Mouse (Mus musculus) stomach, postnatal 0 days (tissue): ENCODE measurements around the gene Gfm1.
A peak's percentile ranks its signal among the peaks of the same experiment; 100 is the strongest.

Experiments used
- CTCF ChIP-seq: IDR thresholded peaks from 2 replicates; pipeline ENCODE4 v1.5.1; 2016; ENCODE audit warnings: antibody characterized with exemption, low read depth, mild to moderate bottlenecking, moderate library complexity
- EP300 ChIP-seq: optimal IDR thresholded peaks from 2 replicates; pipeline ENCODE3; 2016; ENCODE audit warnings: antibody characterized with exemption

DNA sequence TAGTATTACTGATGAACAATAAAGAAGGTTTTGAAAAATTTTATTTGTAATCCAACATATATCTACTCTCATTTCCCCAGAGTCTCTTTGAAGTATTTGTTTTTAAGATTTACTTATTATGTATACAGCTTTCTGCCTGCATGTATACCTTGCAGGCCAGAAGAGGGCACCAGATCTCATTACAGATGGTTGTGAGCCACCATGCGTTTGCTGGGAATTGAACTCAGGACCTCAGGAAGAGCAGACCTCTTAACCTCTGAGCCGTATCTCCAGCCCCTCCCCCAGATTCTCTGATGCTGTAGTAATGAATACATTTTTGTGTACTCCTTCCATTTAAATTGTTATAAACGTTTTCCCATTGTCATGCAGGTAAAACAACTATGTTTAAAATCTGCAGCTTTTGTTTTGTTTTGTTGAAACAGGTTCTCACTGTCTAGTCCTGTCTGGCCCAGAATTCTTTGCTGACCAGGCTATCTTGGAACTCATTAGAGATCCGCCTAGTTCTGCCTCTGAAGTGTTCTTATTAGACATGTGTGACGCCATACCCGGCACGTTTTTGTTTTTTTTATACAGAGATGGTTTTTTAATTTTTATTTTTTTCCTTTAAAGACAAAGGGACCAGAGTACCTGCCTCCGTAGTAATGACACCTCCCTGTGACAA is 428 bp upstream of the Gfm1 start:
- TF ChIP-seq CTCF (peak; percentile 30; the same call in 1 of the 2 replicates), EP300 (no peak)
